Mouse (Mus musculus) MEL (cell line): Measurements from ENCODE around the gene Lhfpl2.

Experiments
- CTCF ChIP-seq, 3 experiments: IDR thresholded peaks in 2 of 3; conservative IDR thresholded peaks in 1 of 3; 2 replicates each; pipeline ENCODE4 v1.5.1; 2011 to 2012; ENCODE audit warnings: low read length in 3 of 3, low read depth in 2 of 3, mild to moderate bottlenecking in 2 of 3, improper control_type of control experiment in 1 of 3, inconsistent platforms in 1 of 3, mixed read lengths in 1 of 3, moderate library complexity in 1 of 3; ENCODE audit not compliant: control insufficient read depth in 1 of 3, insufficient read depth in 1 of 3, poor library complexity in 1 of 3, severe bottlenecking in 1 of 3
- EP300 ChIP-seq, 2 experiments: IDR thresholded peaks; 2 replicates each; pipeline ENCODE4 v1.6.1; 2011; ENCODE audit warnings: improper control_type of control experiment in 2 of 2, low read length in 2 of 2, low read depth in 1 of 2, mild to moderate bottlenecking in 1 of 2
- GABPA ChIP-seq: IDR thresholded peaks from 2 replicates; pipeline ENCODE4 v1.6.1; 2012; ENCODE audit warnings: low read depth, mild to moderate bottlenecking, inconsistent platforms, low read length, improper control_type of control experiment, moderate library complexity
- HCFC1 ChIP-seq: IDR thresholded peaks from 2 replicates; pipeline ENCODE4 v1.6.1; 2012; ENCODE audit warnings: low read depth, mild to moderate bottlenecking, inconsistent platforms, low read length, improper control_type of control experiment, moderate library complexity
- KAT2A ChIP-seq: conservative IDR thresholded peaks from 2 replicates; pipeline ENCODE4 v1.6.1; 2012; ENCODE audit warnings: low read depth, low read length, improper control_type of control experiment, inconsistent platforms
- MAFK ChIP-seq: IDR thresholded peaks from 2 replicates; pipeline ENCODE4 v1.6.1; 2011; ENCODE audit warnings: low read depth, mild to moderate bottlenecking, low read length, improper control_type of control experiment, borderline replicate concordance
- MAX ChIP-seq: IDR thresholded peaks from 2 replicates; pipeline ENCODE4 v1.6.1; 2011; ENCODE audit warnings: low read length, improper control_type of control experiment
- MAZ ChIP-seq: IDR thresholded peaks from 2 replicates; pipeline ENCODE4 v1.6.1; 2012; ENCODE audit warnings: low read depth, mild to moderate bottlenecking, inconsistent platforms, low read length, improper control_type of control experiment
- ZC3H11A ChIP-seq: IDR thresholded peaks from 2 replicates; pipeline ENCODE4 v1.6.1; 2012; ENCODE audit warnings: low read depth, mild to moderate bottlenecking, inconsistent platforms, low read length, improper control_type of control experiment

GRCm38 (mm10) chr13:94011996-94012575 is 45.5 kb upstream of the Lhfpl2 start:
- no peak for TF ChIP-seq KAT2A
- no peak for TF ChIP-seq HCFC1
- TF ChIP-seq EP300 (IDR thresholded peaks at IDR 0.05; ENCODE audit: low read depth in 1 of 2, low read length in 2 of 2), result no peak
- no peak for TF ChIP-seq MAZ
- no peak for TF ChIP-seq MAX
- TF ChIP-seq GABPA, result no peak
- TF ChIP-seq ZC3H11A, result no peak
- no peak for TF ChIP-seq CTCF (IDR thresholded peaks at IDR 0.05 in 2 of 3, conservative IDR thresholded peaks at IDR 0.05 in 1 of 3; ENCODE audit: control insufficient read depth in 1 of 3, insufficient read depth in 1 of 3, low read depth in 2 of 3, low read length in 3 of 3, poor library complexity in 1 of 3, severe bottlenecking in 1 of 3)
- TF ChIP-seq MAFK, result no peak
